In genomic region chr14:18716970-18717369, GRCm38 (mm10) we compare ENCODE assay signal across 23 mouse cellular contexts.
DNase-seq lines count a peak whose midpoint lies in the region; ATAC-seq and TF ChIP-seq lines count a peak whose summit lies in the region.
"Had no signal": no experiment of that assay in that cellular context is flagged by ENCODE, and none has a peak within 500 bp of the region (broad histone marks: within the 10 kb centered on the region; RNA-seq: fewer than 3 reads in every experiment).

No protein-coding gene starts in this region.

- H3K9ac ChIP-seq in kidney, postnatal 0 days (ENCODE audit: low read depth, low read length): no peak overlapping the region
- H3K9ac ChIP-seq in midbrain, postnatal 0 days (replicated peaks; ENCODE audit: low read length, poor library complexity, severe bottlenecking): no peak overlapping the region
- H3K9ac ChIP-seq in midbrain, embryonic 14.5 days (replicated peaks; ENCODE audit: low read length): no peak overlapping the region
- H3K9ac ChIP-seq in stomach, embryonic 15.5 days: no peak overlapping the region
- H3K9ac ChIP-seq: forebrain, postnatal 0 days; limb, embryonic 13.5 days; liver, embryonic 14.5 days; lung, embryonic 14.5 days; neural tube, embryonic 13.5 days had no signal

- H3K9me3 ChIP-seq in kidney, postnatal 0 days (replicated peaks; ENCODE audit: low read length): no peaks in the 10 kb centered on the region
- H3K9me3 ChIP-seq in midbrain, postnatal 0 days (ENCODE audit: low read length): no peaks in the 10 kb centered on the region
- H3K9me3 ChIP-seq in midbrain, embryonic 14.5 days (ENCODE audit: control insufficient read depth, low read length): no peaks in the 10 kb centered on the region
- H3K9me3 ChIP-seq in stomach, embryonic 15.5 days: no peaks in the 10 kb centered on the region
- H3K9me3 ChIP-seq: hindbrain, embryonic 10.5 days; limb, embryonic 13.5 days; neural tube, embryonic 13.5 days had no signal

- H3K4me3 ChIP-seq in kidney, postnatal 0 days (replicated peaks; ENCODE audit: low read depth, low read length): no peak overlapping the region
- H3K4me3 ChIP-seq in midbrain, postnatal 0 days (ENCODE audit: low read depth, low read length): no peak overlapping the region
- no peak overlapping the region for H3K4me3 ChIP-seq in midbrain, embryonic 14.5 days (replicated peaks; ENCODE audit: low read depth, low read length)
- no peak overlapping the region for H3K4me3 ChIP-seq in stomach, embryonic 15.5 days (replicated peaks)
- H3K4me3 ChIP-seq: hindbrain, embryonic 10.5 days; limb, embryonic 13.5 days; myocyte; neural tube, embryonic 13.5 days had no signal

- WGBS in kidney, postnatal 0 days: 81% methylated on average over 1 of the region's 1 CpGs
- 94% methylated on average over 1 of the region's 1 CpGs for WGBS in midbrain, postnatal 0 days
- 83% methylated on average over 1 of the region's 1 CpGs for WGBS in midbrain, embryonic 14.5 days
- 70% methylated on average over 1 of the region's 1 CpGs for WGBS in stomach, embryonic 15.5 days

- DNase-seq in adrenal gland, adult 8-10 months: peak; percentile 16
- DNase-seq in adrenal gland, postnatal 10 days: no peak
- DNase-seq in kidney, postnatal 0 days (ENCODE audit: low spot score): no peak
- no peak for DNase-seq in kidney, postnatal 10 days
- DNase-seq in midbrain, postnatal 0 days (ENCODE audit: low spot score): no peak
- no peak for DNase-seq in midbrain, embryonic 14.5 days
- DNase-seq: cerebellum, postnatal 10 days; forebrain, postnatal 0 days; gastrocnemius, postnatal 14 days; heart, adult 11 months; heart, postnatal 10 days; layer of hippocampus, adult 9-11 months; lung, embryonic 14.5 days; thymus, postnatal 14 days had no signal

- H3K4me1 ChIP-seq in kidney, postnatal 0 days (replicated peaks; ENCODE audit: insufficient read depth, low read length): no peaks in the 10 kb centered on the region
- no peaks in the 10 kb centered on the region for H3K4me1 ChIP-seq in midbrain, postnatal 0 days (ENCODE audit: insufficient read depth, low read length)
- H3K4me1 ChIP-seq in midbrain, embryonic 14.5 days (ENCODE audit: control insufficient read depth, insufficient read depth, low read length): no peaks in the 10 kb centered on the region
- no peaks in the 10 kb centered on the region for H3K4me1 ChIP-seq in stomach, embryonic 15.5 days
- H3K4me1 ChIP-seq: hindbrain, embryonic 10.5 days; neural tube, embryonic 13.5 days had no signal

- H3K27me3 ChIP-seq in kidney, postnatal 0 days (ENCODE audit: insufficient read depth, low read length): no peaks in the 10 kb centered on the region
- H3K27me3 ChIP-seq in midbrain, postnatal 0 days (ENCODE audit: insufficient read depth, low read length): no peaks in the 10 kb centered on the region
- no peaks in the 10 kb centered on the region for H3K27me3 ChIP-seq in midbrain, embryonic 14.5 days (ENCODE audit: control insufficient read depth, insufficient read depth, low read length)
- H3K27me3 ChIP-seq in stomach, embryonic 15.5 days (replicated peaks): no peaks in the 10 kb centered on the region
- H3K27me3 ChIP-seq: limb, embryonic 13.5 days; neural tube, embryonic 13.5 days had no signal

- H3K4me2 ChIP-seq in kidney, postnatal 0 days (ENCODE audit: low read length): no peak overlapping the region
- no peak overlapping the region for H3K4me2 ChIP-seq in midbrain, postnatal 0 days (ENCODE audit: low read depth, low read length, poor library complexity, severe bottlenecking)
- no peak overlapping the region for H3K4me2 ChIP-seq in midbrain, embryonic 14.5 days (ENCODE audit: low read length)
- H3K4me2 ChIP-seq in stomach, embryonic 15.5 days: no peak overlapping the region
- H3K4me2 ChIP-seq: heart, embryonic 11.5 days; limb, embryonic 13.5 days; lung, embryonic 14.5 days; neural tube, embryonic 13.5 days had no signal

- no peak overlapping the region for H3K27ac ChIP-seq in kidney, postnatal 0 days
- no peak overlapping the region for H3K27ac ChIP-seq in midbrain, postnatal 0 days (ENCODE audit: low read depth, low read length)
- H3K27ac ChIP-seq in midbrain, embryonic 14.5 days (replicated peaks; ENCODE audit: low read depth, low read length): no peak overlapping the region
- H3K27ac ChIP-seq in stomach, embryonic 15.5 days: no peak overlapping the region
- H3K27ac ChIP-seq: hindbrain, embryonic 10.5 days; limb, embryonic 13.5 days; liver, embryonic 14.5 days; neural tube, embryonic 13.5 days had no signal

- H3K36me3 ChIP-seq in kidney, postnatal 0 days (ENCODE audit: insufficient read depth, low read length): no peaks in the 10 kb centered on the region
- no peaks in the 10 kb centered on the region for H3K36me3 ChIP-seq in midbrain, postnatal 0 days (ENCODE audit: insufficient read depth, low read length)
- H3K36me3 ChIP-seq in midbrain, embryonic 14.5 days (ENCODE audit: control insufficient read depth, insufficient read depth, low read length): no peaks in the 10 kb centered on the region
- no peaks in the 10 kb centered on the region for H3K36me3 ChIP-seq in stomach, embryonic 15.5 days
- H3K36me3 ChIP-seq: hindbrain, embryonic 10.5 days; limb, embryonic 13.5 days; neural tube, embryonic 13.5 days had no signal

- peak; percentile 49; the same call in 1 of the 2 replicates for ATAC-seq in kidney, postnatal 0 days (replicated peaks; ENCODE audit: low FRiP score, low read depth)
- peak; percentile 34; the same call in 1 of the 2 replicates for ATAC-seq in midbrain, postnatal 0 days (ENCODE audit: low FRiP score)
- ATAC-seq in midbrain, embryonic 14.5 days (ENCODE audit: low FRiP score, low TSS enrichment): no peak
- peak; percentile 43; the same call in 1 of the 2 replicates for ATAC-seq in stomach, embryonic 15.5 days (ENCODE audit: insufficient read depth, low FRiP score, low read depth)
- ATAC-seq: CD4-positive, CD25-positive, alpha-beta regulatory T cell, adult 4 months; inflammation-experienced regulatory T-cells, adult 6 months had no signal

- TF ChIP-seq CTCF in kidney, postnatal 0 days (IDR thresholded peaks at IDR 0.05; ENCODE audit: low read depth): no peak
- no peak for TF ChIP-seq CTCF in midbrain, postnatal 0 days (IDR thresholded peaks at IDR 0.05)
